Mouse (Mus musculus) retina, postnatal 1 day (tissue): ENCODE data around the gene Zfp595.

Source experiments
- DNase-seq: peaks from one replicate; pipeline ENCODE4 v3.0.0-alpha.2; 2012

Gene Zfp595

DNA sequence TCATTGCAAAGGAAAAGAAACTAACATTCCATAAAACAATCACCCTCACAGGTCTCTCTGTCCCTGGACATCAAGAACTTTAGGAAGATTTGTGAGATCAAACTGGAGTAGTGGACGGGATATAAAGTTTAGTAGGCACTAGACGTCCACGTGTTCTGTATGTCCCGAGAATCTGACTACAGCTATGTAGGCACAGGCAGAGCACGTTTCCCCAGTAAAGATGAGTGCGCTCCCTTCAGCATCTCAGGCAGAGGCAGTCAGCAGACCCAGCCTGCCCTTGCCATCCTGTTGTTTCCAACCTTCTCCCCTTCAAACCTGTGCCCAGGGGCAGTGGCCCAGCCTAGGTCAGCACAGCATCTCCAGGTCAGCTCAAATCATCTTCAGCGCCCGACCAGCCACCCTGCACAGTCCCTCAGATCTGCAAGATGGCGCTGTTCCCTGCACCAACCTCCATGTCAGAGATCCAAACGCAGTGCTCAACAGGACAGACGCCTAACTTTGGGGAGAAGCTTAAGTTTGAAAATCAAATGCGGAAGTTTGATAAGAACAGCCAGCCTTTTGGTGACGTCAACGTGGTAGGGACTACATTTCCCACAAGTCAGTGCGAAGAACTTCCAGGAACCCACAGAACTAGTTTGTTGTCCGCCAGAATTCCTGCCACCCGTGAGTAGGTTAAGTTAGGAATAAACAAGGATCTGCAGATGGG is at the start of gene Zfp595:
Gene Zfp595, minus strand, starts transcription at position 552 of the 706 bp plus-strand sequence.
- DNase-seq: peak; percentile 91

DNA sequence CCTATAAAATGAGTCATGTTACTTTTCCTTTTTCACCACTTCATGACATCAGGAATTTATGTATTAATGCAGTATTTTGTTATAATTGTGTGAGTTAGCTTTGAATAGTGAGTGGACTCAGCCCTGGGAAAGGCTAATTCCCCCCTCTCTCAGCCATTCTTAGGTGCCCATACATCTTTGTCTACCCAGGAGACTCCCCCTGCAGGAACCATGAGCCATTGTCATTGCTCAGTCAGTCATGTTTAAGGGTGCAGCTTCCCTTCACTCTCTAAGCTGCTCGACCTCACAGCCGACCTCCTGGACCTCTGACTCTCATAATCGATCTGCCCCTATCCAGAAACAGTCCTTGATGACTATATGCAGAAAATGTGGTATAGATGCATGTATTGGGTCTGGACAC is 43.9 kb upstream of the Zfp595 start:
- peak; percentile 9 for DNase-seq

GRCm38 (mm10) chr13:67375050-67375911 is 42.9 kb upstream of the Zfp595 start, which contains the start of the genes Gm28041 and Zfp456:
Gene Gm28041, minus strand, starts transcription at chr13:67375733.
Gene Zfp456, minus strand, starts transcription at chr13:67375810.
- DNase-seq: peak; percentile 74

GRCm38 (mm10) chr13:67360131-67360744 is 27.9 kb upstream of the Zfp595 start, which contains the start of the genes Gm28044 and Zfp953:
Gene Gm28044, minus strand, starts transcription at chr13:67360536.
Gene Zfp953, minus strand, starts transcription at chr13:67360605.
- peak; percentile 93 for DNase-seq

- no peak for DNase-seq
These were observed 19.5 kb upstream of the Zfp595 start for GRCm38 (mm10) chr13:67351854-67352253.

DNA sequence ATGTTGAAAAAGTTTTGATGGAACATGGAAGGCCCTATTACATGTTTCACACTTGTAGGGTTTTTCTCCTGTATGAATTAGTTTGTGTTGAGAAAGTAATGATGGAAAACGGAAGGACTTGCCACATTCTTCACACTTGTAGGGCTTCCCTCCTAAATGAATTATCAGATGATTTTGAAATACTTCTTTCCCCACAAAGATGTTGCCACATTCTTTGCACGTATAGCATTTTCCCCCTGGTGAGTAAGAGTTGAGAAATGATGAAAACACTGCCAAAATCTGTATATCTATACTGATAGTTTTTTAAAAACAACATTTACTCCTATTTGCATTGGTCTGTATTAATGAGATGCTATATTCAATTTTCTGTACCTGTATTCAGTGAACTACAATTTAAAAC is 11.1 kb upstream of the Zfp595 start:
- no peak for DNase-seq

GRCm38 (mm10) chr13:67332877-67333276 is 507 bp upstream of the Zfp595 start:
- DNase-seq: no peak

DNA sequence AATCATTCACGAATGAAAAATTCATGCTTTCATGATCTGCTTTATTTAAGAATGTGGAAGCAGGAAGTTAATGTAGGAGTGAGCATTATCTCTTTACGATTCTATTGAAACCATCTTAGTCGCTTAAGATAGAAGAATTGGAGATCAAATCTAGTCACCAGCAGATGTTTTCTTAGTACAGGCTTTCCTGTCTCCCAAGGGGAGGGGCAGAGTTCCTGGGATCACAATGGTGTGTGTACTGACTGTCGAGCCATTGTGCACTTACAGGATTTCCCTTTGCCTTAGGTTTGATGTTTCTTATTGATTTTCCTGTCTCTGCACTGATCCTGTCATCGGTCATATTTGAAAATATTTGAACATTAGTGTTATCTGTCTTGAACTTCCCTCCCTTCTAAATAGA is 25.7 kb downstream of the Zfp595 start:
- DNase-seq: no peak

DNA sequence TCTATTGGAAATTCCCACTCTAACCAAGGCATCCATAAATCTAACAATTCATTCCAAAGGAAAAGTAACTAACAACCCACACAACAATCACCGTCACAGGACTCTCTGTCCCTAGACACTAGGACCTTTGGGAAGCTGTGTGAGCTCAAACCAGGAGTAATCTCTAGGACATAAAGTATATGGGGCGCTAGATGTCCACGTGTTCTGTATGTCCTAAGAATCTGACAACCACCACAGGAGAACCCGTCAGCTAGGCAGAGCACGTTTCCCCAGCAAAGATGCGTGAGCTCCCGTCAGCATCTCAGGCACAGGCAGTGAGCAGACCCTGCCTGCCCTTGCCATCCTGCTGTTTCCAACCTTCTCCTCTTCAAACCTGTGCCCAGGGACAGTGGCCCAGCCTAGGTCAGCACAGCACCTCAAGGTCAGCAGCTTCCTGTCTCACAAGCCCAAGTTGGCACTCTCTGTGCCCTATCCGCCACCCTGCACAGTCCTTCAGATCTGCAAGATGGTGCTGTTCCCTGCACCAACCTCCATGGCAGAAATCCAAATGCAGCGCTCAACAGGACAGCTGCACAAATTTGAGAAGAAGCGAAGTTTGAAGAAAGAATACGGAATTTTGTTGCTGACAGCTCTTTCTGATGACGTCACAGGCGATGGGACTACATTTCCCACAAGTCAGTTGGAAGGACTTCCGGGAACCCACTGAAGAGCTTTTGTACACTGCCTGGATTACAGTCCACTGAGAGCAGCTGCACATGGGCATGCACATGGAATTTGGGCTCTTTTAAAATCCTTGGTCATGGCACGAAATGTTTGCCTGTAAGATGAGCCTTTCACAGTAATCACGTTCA is 26.3 kb downstream of the Zfp595 start, which contains the start of gene Zfp457:
Gene Zfp457, minus strand, starts transcription at position 664 of the 851 bp plus-strand sequence.
- peak; percentile 95 for DNase-seq

GRCm38 (mm10) chr13:67278314-67278713 is 54.1 kb downstream of the Zfp595 start, which contains the start of gene Zfp458:
Gene Zfp458, minus strand, starts transcription at chr13:67278466.
- peak; percentile 4 for DNase-seq

- peak; percentile 6 for DNase-seq
These were observed 62.8 kb downstream of the Zfp595 start for GRCm38 (mm10) chr13:67269383-67270065.

GRCm38 (mm10) chr13:67268568-67269369 is 63.6 kb downstream of the Zfp595 start:
- DNase-seq: peak; percentile 93
